Mouse (Mus musculus) CD4-positive, CD25-positive, alpha-beta regulatory T cell, adult 2 months (primary cell): Measurements from ENCODE around the gene Minar1.

Experiments
- DNase-seq: peaks from one replicate; pipeline ENCODE4 v3.0.0-alpha.2; 2012; ENCODE audit warnings: low read depth, low spot score

Minar1 gene

GRCm38 (mm10) chr9:89623006-89623760, at the start of gene Minar1:
Minar1 (minus strand) TSS chr9:89623125.
- peak; percentile 2 for DNase-seq

- no peak for DNase-seq
These were observed 47.0 kb upstream of the Minar1 start for GRCm38 (mm10) chr9:89669878-89670277.

GRCm38 (mm10) chr9:89667306-89667942, 44.5 kb upstream of the Minar1 start:
- DNase-seq: no peak

GRCm38 (mm10) chr9:89650913-89651312, 28.0 kb upstream of the Minar1 start:
- DNase-seq: no peak

GRCm38 (mm10) chr9:89637453-89637852, 14.5 kb upstream of the Minar1 start:
- no peak for DNase-seq

GRCm38 (mm10) chr9:89622296-89623005, 474 bp downstream of the Minar1 start:
- no peak for DNase-seq

- no peak for DNase-seq
These were observed 1.2 kb downstream of the Minar1 start for GRCm38 (mm10) chr9:89621750-89622149.

- DNase-seq: no peak
These were observed 2.6 kb downstream of the Minar1 start for GRCm38 (mm10) chr9:89620347-89620746.

- DNase-seq: no peak
These were observed 6.0 kb downstream of the Minar1 start for GRCm38 (mm10) chr9:89616946-89617345.

- no peak for DNase-seq
These were observed 12.3 kb downstream of the Minar1 start for GRCm38 (mm10) chr9:89610592-89610991.

- DNase-seq: no peak
These were observed 15.6 kb downstream of the Minar1 start for GRCm38 (mm10) chr9:89607321-89607720.

- no peak for DNase-seq
These were observed 16.7 kb downstream of the Minar1 start for GRCm38 (mm10) chr9:89606256-89606655.

GRCm38 (mm10) chr9:89601891-89602290, 21.0 kb downstream of the Minar1 start:
- DNase-seq: no peak

GRCm38 (mm10) chr9:89600677-89601076, 22.2 kb downstream of the Minar1 start:
- no peak for DNase-seq

GRCm38 (mm10) chr9:89597071-89597470, 25.9 kb downstream of the Minar1 start:
- DNase-seq: no peak

GRCm38 (mm10) chr9:89596392-89596791, 26.5 kb downstream of the Minar1 start:
- DNase-seq: no peak

- DNase-seq: no peak
These were observed 30.5 kb downstream of the Minar1 start for GRCm38 (mm10) chr9:89592391-89592790.

GRCm38 (mm10) chr9:89578422-89578821, 44.5 kb downstream of the Minar1 start:
- no peak for DNase-seq

GRCm38 (mm10) chr9:89552663-89553062, 70.3 kb downstream of the Minar1 start:
- no peak for DNase-seq
